Mouse (Mus musculus) embryonic facial prominence, embryonic 12.5 days (tissue): ENCODE measurements around the gene Cdkal1. TPM values are rescaled to one million over a fixed set of nuclear protein-coding genes. Genes with fewer than 3 reads are reported as not detected.
A peak's percentile ranks its signal among the peaks of the same experiment; 100 is the strongest.

ENCODE experiments used
- ATAC-seq: fragments of 200-750 bp; cut with Nextera tagmentation; 2 replicates; pipeline ENCODE4 v1.8.0; 2017; ENCODE audit not compliant: insufficient number of reproducible peaks, insufficient read depth, low FRiP score, low TSS enrichment
- H3K27ac ChIP-seq: fragments of 300-500 bp; sonication (generic); 2 replicates; pipeline ENCODE4 v1.5.1; 2016; ENCODE audit warnings: mild to moderate bottlenecking
- H3K27me3 ChIP-seq: fragments of 300-500 bp; sonication (generic); 2 replicates; pipeline ENCODE4 v1.6.1; 2016; ENCODE audit warnings: mild to moderate bottlenecking, moderate library complexity
- H3K36me3 ChIP-seq: fragments of 300-500 bp; sonication (generic); 2 replicates; pipeline ENCODE4 v1.6.1; 2016; ENCODE audit warnings: mild to moderate bottlenecking
- H3K4me1 ChIP-seq: fragments of 300-500 bp; sonication (generic); 2 replicates; pipeline ENCODE4 v1.6.1; 2016
- H3K4me2 ChIP-seq: fragments of 300-500 bp; sonication (generic); replicated peaks from 2 replicates; pipeline ENCODE4 v1.6.1; 2016; ENCODE audit warnings: mild to moderate bottlenecking, moderate library complexity
- H3K4me3 ChIP-seq: fragments of 300-500 bp; sonication (generic); 2 replicates; pipeline ENCODE4 v1.5.1; 2016; ENCODE audit warnings: mild to moderate bottlenecking
- H3K9ac ChIP-seq: fragments of 300-500 bp; sonication (generic); 2 replicates; pipeline ENCODE4 v1.6.1; 2016; ENCODE audit warnings: mild to moderate bottlenecking, moderate library complexity
- H3K9me3 ChIP-seq: fragments of 300-500 bp; sonication (generic); 2 replicates; pipeline ENCODE4 v1.6.1; 2016; ENCODE audit warnings: mild to moderate bottlenecking, moderate library complexity
- WGBS: fragments of 180-500 bp; shearing (Covaris S2); methylation state at CpG from one replicate; pipeline ENCODE4 v1.1.7; 2016; 5-methylcytosine and 5-hydroxymethylcytosine counted together
- polyA plus RNA-seq: library from polyadenylated mRNA; unstranded; fragments of >200 nt; fragmentation: Nextera tagmentation; extraction: Ambion mirVana; gene quantifications from 2 replicates; pipeline ENCODE4 v1.2.1, GENCODE M21; 2016

Gene Cdkal1
- polyA plus RNA-seq, 1 experiment from 2014 or later = 42.7 TPM

DNA sequence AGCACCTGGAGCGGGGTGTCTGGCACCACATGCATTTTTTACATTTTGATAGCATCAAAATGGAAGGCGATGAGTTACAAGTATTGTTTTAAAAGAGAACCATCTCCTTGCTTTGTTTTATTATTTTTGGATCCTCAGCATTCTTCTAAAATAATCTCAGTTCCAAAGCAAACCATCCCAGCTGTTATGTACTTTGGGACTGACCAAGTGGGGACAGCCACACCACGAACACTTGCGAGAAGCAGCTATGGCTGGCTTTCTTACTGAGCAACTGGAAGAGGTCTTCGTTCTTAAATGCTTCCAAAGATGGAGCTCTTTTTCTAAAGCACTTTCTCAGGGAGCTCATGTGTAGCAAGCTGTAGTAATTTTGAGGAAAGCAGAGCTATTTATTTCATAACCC, 668.7 kb downstream of the Cdkal1 start:
- 0 out of 2 replicates have a peak, but pooled peaks cover 3% of the 10 kb centered on the region for H3K4me1 ChIP-seq
- no peaks in the 10 kb centered on the region for H3K9me3 ChIP-seq
- 89% methylated on average over 5 of the region's 5 CpGs for WGBS

GRCm38 (mm10) chr13:29185545-29185944, 669.9 kb downstream of the Cdkal1 start:
- H3K9ac ChIP-seq = no peak overlapping the region
- H3K27ac ChIP-seq = no peak overlapping the region
- no peaks in the 10 kb centered on the region for H3K27me3 ChIP-seq
- H3K4me3 ChIP-seq = no peak overlapping the region
- 0 out of 2 replicates have a peak, but pooled peaks cover 3% of the 10 kb centered on the region for H3K4me1 ChIP-seq
- ATAC-seq = no peak
- H3K36me3 ChIP-seq = no peaks in the 10 kb centered on the region
- H3K9me3 ChIP-seq = no peaks in the 10 kb centered on the region
- WGBS = 52% methylated on average over 4 of the region's 4 CpGs
- no peak overlapping the region for H3K4me2 ChIP-seq

More for the DNA sequence above, 668.7 kb downstream of the Cdkal1 start:
- H3K27me3 ChIP-seq = no peaks in the 10 kb centered on the region
- no peak overlapping the region for H3K4me2 ChIP-seq
- H3K36me3 ChIP-seq = no peaks in the 10 kb centered on the region
- H3K9ac ChIP-seq = no peak overlapping the region
- ATAC-seq = no peak
- no peak overlapping the region for H3K27ac ChIP-seq
- H3K4me3 ChIP-seq = no peak overlapping the region

- no peaks in the 10 kb centered on the region for H3K9me3 ChIP-seq
- WGBS = 31% methylated on average over 2 of the region's 2 CpGs
- no peak overlapping the region for H3K4me2 ChIP-seq
- no peaks in the 10 kb centered on the region for H3K36me3 ChIP-seq
- H3K27me3 ChIP-seq = no peaks in the 10 kb centered on the region
- H3K27ac ChIP-seq = no peak overlapping the region
- no peak overlapping the region for H3K4me3 ChIP-seq
- ATAC-seq = no peak
- no peak overlapping the region for H3K9ac ChIP-seq
- 0 out of 2 replicates have a peak, but pooled peaks cover 3% of the 10 kb centered on the region for H3K4me1 ChIP-seq
These were observed 670.9 kb downstream of the Cdkal1 start for GRCm38 (mm10) chr13:29184545-29184944.

DNA sequence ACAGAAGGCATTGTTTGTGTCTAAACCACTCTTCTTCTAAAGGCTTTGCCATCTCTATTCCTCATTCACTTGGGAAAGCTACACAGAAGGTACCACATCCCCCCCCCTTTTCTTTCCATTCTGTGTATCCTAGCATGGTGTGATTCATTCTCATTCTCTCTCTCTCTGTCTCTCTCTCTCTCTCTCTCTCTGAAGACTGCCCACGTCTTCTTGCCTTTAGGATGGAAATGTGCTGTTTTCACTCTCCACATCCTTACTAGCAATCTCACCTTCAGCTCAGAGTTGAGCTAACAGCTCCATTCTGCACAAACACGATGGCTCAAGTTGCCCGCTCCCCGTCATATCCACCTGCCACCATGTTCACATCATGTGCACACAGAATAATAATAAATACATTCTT, 675.6 kb downstream of the Cdkal1 start:
- Histone ChIP-seq H3K4me1 (peaks cover 6% of the 10 kb centered on the region; the same call in 1 of the 2 replicates), H3K4me2 (no peak overlapping the region), H3K36me3 (no peaks in the 10 kb centered on the region), H3K9ac (no peak overlapping the region), H3K4me3 (no peak overlapping the region), H3K27me3 (no peaks in the 10 kb centered on the region), H3K27ac (no peak overlapping the region), H3K9me3 (no peaks in the 10 kb centered on the region)
- ATAC-seq = no peak
- WGBS = 96% methylated on average over 4 of the region's 4 CpGs

- ATAC-seq = no peak
- Histone ChIP-seq H3K4me3 (no peak overlapping the region), H3K27ac (no peak overlapping the region), H3K27me3 (no peaks in the 10 kb centered on the region), H3K9me3 (no peaks in the 10 kb centered on the region), H3K4me2 (no peak overlapping the region), H3K9ac (no peak overlapping the region), H3K4me1 (peaks cover 3% of the 10 kb centered on the region; the same call in 1 of the 2 replicates), H3K36me3 (no peaks in the 10 kb centered on the region)
- 88% methylated on average over 4 of the region's 4 CpGs for WGBS
These were observed 676.2 kb downstream of the Cdkal1 start for GRCm38 (mm10) chr13:29179260-29179659.

DNA sequence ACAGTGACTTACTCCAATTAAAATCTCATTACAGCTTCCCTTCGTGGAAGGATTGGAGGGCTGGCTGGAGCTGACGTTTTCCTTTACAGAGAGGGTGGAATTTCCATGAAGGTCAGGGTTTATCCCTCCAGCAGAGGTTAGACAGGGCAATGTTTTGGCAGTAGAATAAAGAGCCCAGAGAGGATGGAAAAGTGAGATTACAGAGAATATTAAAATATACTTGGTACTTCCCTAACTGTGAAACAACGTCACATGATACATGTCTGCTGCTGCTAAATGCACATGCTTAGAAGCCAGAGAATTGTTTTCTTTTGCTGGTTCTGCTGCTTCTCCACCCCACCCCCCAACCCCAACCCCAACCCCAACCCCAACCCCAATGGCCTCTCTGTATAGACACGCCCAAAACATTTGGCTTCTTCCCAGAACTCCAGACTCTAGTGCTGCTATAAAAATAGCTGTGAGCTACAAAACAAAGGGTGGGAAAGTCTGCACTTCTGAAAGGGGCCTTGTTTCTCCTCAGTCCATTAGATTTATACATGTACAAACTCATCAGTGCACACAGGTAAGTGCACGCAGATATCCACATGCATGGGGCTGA, 677.5 kb downstream of the Cdkal1 start:
- Histone ChIP-seq H3K36me3 (no peaks in the 10 kb centered on the region), H3K4me2 (no peak overlapping the region), H3K4me3 (no peak overlapping the region), H3K27me3 (no peaks in the 10 kb centered on the region), H3K9ac (no peak overlapping the region), H3K9me3 (no peaks in the 10 kb centered on the region), H3K4me1 (peaks cover 3% of the 10 kb centered on the region; the same call in 1 of the 2 replicates), H3K27ac (0 out of 2 replicates have a peak overlapping the region, but pooled peaks have one; percentile 3)
- no peak for ATAC-seq
- WGBS = 35% methylated on average over 5 of the region's 5 CpGs

DNA sequence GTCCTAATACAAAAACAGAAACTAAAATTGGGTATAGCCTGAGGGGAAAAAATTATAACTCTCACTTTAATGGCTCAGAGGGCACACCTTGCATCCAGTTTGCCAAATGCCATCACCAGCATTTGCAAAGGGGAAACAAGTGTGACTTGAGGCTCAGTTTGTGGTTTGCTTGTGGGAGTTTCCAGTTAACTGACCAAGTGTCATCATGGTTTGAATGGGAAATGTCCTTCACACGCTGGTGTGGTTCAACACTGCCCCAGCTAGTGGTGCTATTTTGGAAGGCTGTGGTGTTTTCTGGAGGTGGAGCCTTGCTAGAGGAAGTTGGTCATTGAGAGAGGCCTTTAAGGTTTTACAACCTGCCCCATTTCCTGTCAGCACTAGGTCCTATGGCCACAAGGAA, 686.1 kb downstream of the Cdkal1 start:
- Histone ChIP-seq H3K4me1 (peaks cover 13% of the 10 kb centered on the region), H3K27me3 (no peaks in the 10 kb centered on the region), H3K9ac (no peak overlapping the region), H3K9me3 (no peaks in the 10 kb centered on the region), H3K27ac (no peak overlapping the region), H3K4me3 (no peak overlapping the region), H3K4me2 (no peak overlapping the region), H3K36me3 (no peaks in the 10 kb centered on the region)
- no peak for ATAC-seq
- WGBS = 62% methylated on average over 1 of the region's 1 CpGs

- 0 out of 2 replicates have a peak overlapping the region, but pooled peaks have one; percentile 2 for H3K4me2 ChIP-seq
- H3K27ac ChIP-seq = no peak overlapping the region
These were observed 690.5 kb downstream of the Cdkal1 start for GRCm38 (mm10) chr13:29164845-29165524.

DNA sequence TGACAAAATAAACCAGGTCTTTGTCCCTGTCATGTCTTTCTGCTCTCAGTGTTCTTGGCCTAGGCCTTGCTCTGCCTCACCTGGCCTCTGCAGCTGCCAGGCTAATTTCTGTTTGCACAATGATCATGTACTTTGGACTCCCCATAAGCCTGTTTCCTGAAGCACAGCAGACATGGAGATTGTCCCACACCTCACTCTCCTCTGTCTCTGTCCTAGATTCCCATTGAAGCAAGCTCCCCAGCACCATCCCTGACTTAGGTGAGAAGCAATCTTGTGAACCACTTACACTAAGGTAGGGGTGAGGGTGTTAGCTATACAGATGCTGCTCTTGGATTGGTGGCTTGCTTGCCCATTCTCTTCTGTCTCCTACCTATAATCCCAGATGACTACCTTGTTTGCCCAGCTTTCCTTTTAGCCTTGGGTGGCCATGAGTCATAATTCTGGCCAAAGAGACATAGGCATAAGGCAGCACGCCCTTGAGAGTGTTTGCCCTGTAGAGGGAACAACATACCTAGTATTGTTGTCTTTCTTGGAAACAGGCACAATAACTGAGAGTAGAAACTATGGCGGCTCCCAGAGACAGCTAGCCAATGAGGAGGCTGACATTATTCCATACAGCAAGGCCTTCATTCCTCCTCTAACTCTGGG, 692.5 kb downstream of the Cdkal1 start:
- ATAC-seq = no peak
- no peak overlapping the region for H3K9ac ChIP-seq
- no peaks in the 10 kb centered on the region for H3K9me3 ChIP-seq
- no peaks in the 10 kb centered on the region for H3K27me3 ChIP-seq
- H3K4me3 ChIP-seq = no peak overlapping the region
- peaks cover 13% of the 10 kb centered on the region for H3K4me1 ChIP-seq
- no peaks in the 10 kb centered on the region for H3K36me3 ChIP-seq
- no peak overlapping the region for H3K4me2 ChIP-seq
- H3K27ac ChIP-seq = no peak overlapping the region
- WGBS = 86% methylated on average over 2 of the region's 2 CpGs

More at GRCm38 (mm10) chr13:29164845-29165524, 690.5 kb downstream of the Cdkal1 start:
- no peaks in the 10 kb centered on the region for H3K9me3 ChIP-seq
- ATAC-seq = no peak
- H3K27me3 ChIP-seq = no peaks in the 10 kb centered on the region
- no peak overlapping the region for H3K4me3 ChIP-seq
- H3K4me1 ChIP-seq = peaks cover 13% of the 10 kb centered on the region
- H3K9ac ChIP-seq = no peak overlapping the region
- H3K36me3 ChIP-seq = no peaks in the 10 kb centered on the region
- WGBS = 29% methylated on average over 15 of the region's 15 CpGs

- Histone ChIP-seq H3K4me1 (peaks cover 13% of the 10 kb centered on the region), H3K27me3 (no peaks in the 10 kb centered on the region), H3K9ac (no peak overlapping the region), H3K4me2 (no peak overlapping the region), H3K9me3 (no peaks in the 10 kb centered on the region), H3K4me3 (no peak overlapping the region), H3K36me3 (no peaks in the 10 kb centered on the region), H3K27ac (no peak overlapping the region)
- ATAC-seq = no peak
- 53% methylated on average over 3 of the region's 3 CpGs for WGBS
These were observed 693.0 kb downstream of the Cdkal1 start for GRCm38 (mm10) chr13:29162444-29162843.

- Histone ChIP-seq H3K36me3 (no peaks in the 10 kb centered on the region), H3K27ac (no peak overlapping the region), H3K4me1 (peaks cover 13% of the 10 kb centered on the region), H3K9me3 (no peaks in the 10 kb centered on the region), H3K4me2 (no peak overlapping the region), H3K27me3 (no peaks in the 10 kb centered on the region), H3K9ac (no peak overlapping the region), H3K4me3 (no peak overlapping the region)
- no peak for ATAC-seq
- WGBS = 80% methylated on average over 3 of the region's 3 CpGs
These were observed 694.0 kb downstream of the Cdkal1 start for GRCm38 (mm10) chr13:29161436-29161835.

GRCm38 (mm10) chr13:29156703-29157102, 698.8 kb downstream of the Cdkal1 start:
- 18% methylated on average over 4 of the region's 4 CpGs for WGBS
- no peak overlapping the region for H3K27ac ChIP-seq
- H3K4me2 ChIP-seq = no peak overlapping the region
- no peaks in the 10 kb centered on the region for H3K27me3 ChIP-seq
- H3K36me3 ChIP-seq = no peaks in the 10 kb centered on the region
- H3K4me1 ChIP-seq = no peaks in the 10 kb centered on the region
- H3K9ac ChIP-seq = no peak overlapping the region
- no peaks in the 10 kb centered on the region for H3K9me3 ChIP-seq
- ATAC-seq = no peak
- no peak overlapping the region for H3K4me3 ChIP-seq
